Mouse (Mus musculus) forelimb bud, embryonic 11.5 days (tissue): Measurements from ENCODE around the gene Rusc1.
A peak's percentile ranks its signal among the peaks of the same experiment; 100 is the strongest.

Source experiments
- DNase-seq: peaks from one replicate; pipeline ENCODE4 v3.0.0-alpha.2; 2012; ENCODE audit warnings: low read depth, low spot score

The Rusc1 gene

GRCm38 (mm10) chr3:89093175-89093574, at the start of gene Rusc1:
TSS of gene Rusc1 (minus strand) at chr3:89093311.
- DNase-seq: peak; percentile 71

GRCm38 (mm10) chr3:89136365-89136764, 43.3 kb upstream of the Rusc1 start:
- no peak for DNase-seq

DNA sequence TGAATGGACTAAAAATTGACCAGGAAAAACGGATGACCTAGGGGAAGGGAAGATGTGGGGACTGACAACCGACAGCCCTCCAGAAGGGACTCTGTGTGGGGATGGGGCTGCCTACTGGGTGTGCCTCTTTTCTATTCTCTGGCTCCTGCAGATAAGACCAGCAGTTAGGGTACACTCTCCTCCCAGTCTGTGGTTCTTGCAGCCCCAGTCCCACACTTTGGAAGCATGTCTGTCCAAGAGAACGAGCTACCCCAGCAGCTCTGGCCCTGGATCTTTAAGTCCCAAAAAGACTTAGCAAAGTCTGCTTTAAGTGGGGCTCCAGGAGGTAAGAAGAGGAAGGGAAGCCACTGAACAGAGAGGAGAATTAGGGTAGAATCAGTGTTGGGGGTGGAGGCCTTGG, 42.8 kb upstream of the Rusc1 start, which contains the start of gene Pklr:
TSS of gene Pklr (plus strand) at position 185 of the 400 bp plus-strand sequence.
- DNase-seq: no peak

DNA sequence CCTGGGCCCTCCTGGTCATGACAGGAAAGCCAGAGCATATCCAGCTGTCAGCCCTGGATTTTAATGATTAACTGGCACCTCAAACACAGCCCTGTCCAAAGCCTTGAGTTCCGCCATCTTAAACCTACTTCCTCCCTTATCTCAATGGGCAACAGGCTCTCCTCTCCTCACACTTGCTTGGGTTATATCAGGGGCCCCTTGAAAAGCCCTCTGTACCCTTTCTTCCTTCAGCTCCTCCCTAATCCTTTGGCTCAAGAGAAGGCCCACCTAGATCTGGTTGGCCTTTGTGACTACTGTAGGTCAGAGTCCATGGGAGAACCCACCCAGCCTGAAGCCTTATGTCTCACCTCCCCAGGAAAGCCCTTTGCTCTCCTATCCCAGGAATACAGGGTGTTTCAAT, 40.6 kb upstream of the Rusc1 start:
- no peak for DNase-seq

DNA sequence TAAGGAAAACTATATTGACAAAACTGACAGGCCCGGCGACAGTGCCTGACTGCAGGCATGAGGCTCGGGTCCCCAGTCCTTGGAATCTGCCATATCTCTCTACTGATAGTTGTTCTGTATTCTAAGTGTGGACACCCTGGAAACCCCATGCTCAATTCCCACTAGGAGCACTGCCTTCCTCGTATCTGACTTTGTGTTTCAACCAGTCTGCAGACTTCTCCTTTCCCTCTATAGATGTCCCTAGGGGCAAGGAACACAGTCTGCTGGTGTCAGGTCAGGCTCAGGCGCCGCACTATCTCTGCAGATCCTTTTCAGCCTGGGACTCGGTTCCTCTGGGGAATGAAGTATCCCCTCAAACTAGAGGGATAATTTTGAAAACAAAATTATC, 39.9 kb upstream of the Rusc1 start:
- no peak for DNase-seq

DNA sequence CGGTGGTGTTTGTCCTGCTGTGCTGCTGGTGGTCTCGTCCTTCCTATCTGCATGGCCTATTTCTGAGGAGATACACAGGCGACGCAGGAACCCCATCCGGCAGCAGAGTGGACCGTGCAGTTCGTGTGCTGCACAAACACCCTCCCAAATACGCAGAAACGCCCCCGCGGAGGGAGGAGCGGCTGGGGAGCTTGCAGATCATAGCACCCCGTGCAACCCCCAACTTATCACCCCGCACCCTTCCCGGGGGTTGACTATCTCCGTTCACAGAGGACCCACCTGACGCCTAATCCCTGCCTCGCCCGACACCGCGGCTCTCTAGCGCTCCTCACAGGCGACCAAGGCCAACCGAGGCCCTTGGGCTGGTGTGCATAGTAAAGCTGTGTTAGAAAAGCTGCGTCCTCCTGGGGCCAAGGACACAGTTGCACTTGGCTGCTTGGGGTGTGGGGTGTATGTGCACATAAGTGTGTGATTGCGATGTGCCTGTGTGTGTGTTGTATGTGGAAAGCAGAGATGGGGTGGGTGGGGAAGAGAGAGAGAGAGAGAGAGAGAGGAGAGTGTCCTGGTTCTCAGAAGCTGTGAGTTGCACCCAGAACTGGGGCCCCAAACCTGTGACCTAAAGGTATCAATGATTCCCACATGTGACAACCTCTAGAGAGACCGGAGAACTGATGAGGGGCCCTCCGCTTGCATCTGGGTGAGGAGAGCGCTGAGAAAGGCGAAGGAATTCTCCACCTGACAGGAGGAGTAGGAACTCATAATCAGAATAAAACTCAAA, 39.4 kb upstream of the Rusc1 start:
- no peak for DNase-seq

- no peak for DNase-seq
Observed at GRCm38 (mm10) chr3:89131816-89132215, 38.7 kb upstream of the Rusc1 start.

- DNase-seq: no peak
Observed at GRCm38 (mm10) chr3:89129908-89130307, 36.8 kb upstream of the Rusc1 start.

DNA sequence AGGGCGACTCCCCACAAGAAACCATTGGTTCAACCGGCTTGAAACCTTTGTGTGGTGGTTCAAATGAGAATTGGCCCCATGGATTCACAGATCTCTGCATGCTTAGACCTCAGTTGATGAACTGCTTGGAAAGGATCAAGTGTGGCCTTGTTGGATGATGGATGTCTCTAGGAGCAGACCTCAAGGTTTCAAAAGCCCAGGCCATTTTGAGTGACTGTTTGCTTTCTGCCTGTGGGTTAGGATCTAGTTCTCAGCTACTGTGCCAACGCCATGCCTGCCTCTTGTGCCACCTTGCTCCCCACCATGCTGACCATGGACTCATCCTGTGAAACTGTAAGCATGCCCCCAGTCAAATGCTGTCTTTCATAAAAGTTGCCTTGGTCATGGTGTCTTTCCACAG, 32.9 kb upstream of the Rusc1 start:
- no peak for DNase-seq

DNA sequence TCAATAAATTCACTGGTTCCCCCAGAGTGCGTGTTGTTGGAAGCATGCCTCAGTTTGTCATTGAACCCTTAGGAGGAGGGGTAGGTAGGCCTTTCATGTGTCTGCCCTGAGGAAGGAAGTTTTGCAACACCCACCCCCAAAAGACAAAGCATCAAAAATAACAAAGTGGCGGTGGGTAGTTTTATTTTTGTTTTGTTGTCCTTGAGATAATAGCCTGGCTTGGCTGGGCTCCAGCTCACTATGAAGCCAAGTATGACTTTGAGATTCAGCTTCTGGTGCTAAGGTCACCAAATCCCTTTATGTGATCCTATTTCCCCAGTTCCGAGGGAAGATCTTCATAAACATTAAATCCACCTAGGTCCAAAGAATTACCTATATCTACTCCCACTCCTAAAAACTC, 31.1 kb upstream of the Rusc1 start:
- no peak for DNase-seq

DNA sequence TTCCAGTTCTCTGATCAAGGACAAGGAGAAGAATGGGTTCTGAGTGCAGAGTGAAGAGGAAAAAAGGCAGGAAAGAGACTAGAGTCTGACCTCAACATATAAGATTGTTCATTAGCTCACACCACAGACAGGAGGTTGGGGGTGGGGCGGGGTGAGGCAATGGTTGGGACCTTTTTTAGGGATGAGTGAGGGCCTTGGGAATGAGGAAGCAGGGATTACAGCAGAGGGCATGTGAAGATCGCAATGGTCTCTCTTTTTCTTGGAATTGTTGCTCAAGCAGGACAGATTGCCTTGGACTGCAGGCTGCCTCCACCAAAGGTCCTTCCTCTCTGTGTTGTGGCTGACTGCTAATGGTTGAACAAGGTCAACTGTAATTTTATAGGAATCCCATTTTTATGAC, 30.2 kb upstream of the Rusc1 start:
- DNase-seq: no peak

GRCm38 (mm10) chr3:89115522-89115921, 22.4 kb upstream of the Rusc1 start:
- DNase-seq: no peak

DNA sequence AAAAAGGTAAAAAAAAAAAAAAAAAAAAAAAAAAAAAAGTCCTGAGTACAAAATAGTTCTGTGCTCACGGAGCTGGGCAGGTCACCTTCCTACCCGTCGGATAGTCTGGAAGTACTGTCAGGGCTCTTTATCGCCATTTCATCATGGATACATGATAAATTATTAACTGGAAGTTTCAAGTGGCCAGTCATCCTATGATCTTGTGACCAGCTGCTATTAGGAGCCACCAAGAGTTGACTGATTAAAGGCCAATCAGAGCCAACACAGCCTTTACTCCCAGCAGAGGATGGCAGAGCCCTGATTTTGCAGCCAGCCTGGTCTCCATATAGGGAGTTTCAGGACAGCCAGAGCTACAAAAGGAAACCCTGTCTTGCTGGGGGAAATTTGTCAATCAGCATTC, 19.9 kb upstream of the Rusc1 start:
- no peak for DNase-seq

DNA sequence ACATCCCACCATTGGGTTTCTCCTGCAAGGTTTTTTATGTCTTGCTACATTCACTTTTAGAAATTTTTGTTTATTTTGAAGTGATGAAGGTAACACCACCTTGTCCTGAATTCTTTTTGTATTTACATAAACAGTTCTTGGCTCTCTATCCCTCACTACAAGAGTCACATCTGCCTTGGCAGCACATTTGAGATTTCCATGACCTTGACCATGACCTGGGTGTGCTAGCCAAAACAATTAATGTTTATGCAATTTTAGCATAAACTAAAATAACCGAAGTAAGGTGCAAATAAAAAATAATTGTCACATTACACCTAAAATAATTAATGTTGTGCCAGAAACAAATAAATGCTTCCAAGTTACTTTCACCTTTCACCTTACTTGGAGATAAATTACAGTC, 15.0 kb upstream of the Rusc1 start:
- DNase-seq: no peak

- no peak for DNase-seq
Observed at GRCm38 (mm10) chr3:89107545-89107944, 14.4 kb upstream of the Rusc1 start.

GRCm38 (mm10) chr3:89106881-89107280, 13.8 kb upstream of the Rusc1 start:
- no peak for DNase-seq

GRCm38 (mm10) chr3:89103291-89103595, 10.1 kb upstream of the Rusc1 start:
- no peak for DNase-seq

- DNase-seq: no peak
Observed at GRCm38 (mm10) chr3:89102495-89103290, 9.6 kb upstream of the Rusc1 start.

DNA sequence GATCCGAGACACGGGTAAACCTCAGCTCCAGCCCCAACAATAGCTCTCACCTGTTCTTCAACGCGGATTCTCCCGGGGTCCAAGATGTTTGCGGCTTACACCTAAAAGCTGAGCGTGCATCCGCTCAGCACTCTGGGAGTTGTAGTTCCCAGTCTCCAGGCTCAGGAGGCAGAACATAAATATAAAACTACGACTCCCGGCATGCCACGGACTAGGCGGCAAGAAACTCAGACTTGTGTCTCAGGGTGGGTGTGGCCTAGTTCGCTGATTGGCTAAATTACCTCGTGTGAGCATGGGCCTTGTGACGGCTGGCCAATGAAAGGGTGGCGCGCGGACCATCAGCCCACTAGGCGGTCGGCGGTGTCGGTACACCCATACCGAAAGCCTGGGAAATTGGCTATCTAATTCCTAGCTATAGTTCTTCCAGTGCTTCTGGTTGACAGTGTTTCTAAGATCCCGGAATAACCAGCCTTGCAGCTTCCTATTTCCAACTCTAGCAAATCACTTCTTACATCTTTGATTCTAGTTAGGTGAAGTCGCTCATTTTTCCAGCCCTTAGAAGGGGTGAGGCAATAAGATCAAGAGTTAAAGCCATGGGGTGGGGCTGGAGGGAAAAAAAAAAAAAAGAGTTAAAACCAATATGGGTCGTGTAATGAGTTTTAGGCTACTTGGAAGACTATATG, 8.8 kb upstream of the Rusc1 start, which contains the start of gene Fdps:
TSS of gene Fdps (minus strand) at position 148 of the 683 bp plus-strand sequence.
- DNase-seq: peak; percentile 99

GRCm38 (mm10) chr3:89101459-89101811, 8.3 kb upstream of the Rusc1 start:
- no peak for DNase-seq

- DNase-seq: no peak
Observed at GRCm38 (mm10) chr3:89100811-89101210, 7.7 kb upstream of the Rusc1 start, which contains the start of gene Gm43738. TSS of gene Gm43738 (minus strand) at chr3:89101099.

DNA sequence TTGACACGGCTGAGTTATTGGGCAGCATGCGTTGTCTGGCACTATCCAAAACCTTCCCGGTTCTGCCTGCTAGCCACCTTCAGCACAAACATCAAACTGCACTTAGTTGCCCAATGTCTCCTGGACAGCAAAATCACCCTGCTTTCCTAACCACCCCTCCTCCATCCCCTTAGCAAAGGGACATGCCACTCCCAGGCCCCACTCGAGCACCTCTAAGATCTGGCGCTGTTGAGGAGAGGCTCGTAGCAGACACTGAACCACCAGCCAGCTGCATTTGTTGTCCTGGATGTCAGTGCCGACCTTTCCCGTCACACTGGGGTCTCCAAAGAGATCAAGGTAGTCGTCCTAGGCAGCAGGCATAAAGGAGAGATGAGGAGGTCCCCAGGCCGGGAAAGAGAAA, 910 bp upstream of the Rusc1 start:
- DNase-seq: no peak
